Mouse (Mus musculus): ENCODE data around the gene Olfr510.
"Not testable (repeated sequence)": the region's sequence is repeated elsewhere in the genome, so short reads cannot be mapped to it uniquely, and the experiment has no call there.

Gene Olfr510

DNA sequence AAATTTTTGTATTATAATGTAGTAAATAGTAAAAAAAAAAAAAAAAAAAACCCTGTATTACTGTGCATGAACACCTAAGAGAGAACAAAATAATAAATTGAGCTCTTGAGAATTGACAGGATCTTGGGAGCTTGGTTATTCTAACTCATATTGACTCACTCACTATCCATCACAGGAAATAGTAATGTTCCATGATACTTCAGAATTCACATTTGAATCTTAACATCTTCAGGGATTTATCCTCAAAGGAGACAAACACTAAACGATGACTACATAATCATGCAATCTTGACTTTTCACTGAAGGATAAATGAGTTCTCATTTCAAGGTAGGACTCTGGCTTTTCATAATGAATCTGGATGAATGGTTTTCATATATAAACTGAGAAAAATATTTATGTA is at the start of gene Olfr510:
Olfr510 (plus strand) TSS at position 301 of the 400 bp plus-strand sequence.
- no peak for DNase-seq (ENCODE audit: low read depth, low spot score)

DNA sequence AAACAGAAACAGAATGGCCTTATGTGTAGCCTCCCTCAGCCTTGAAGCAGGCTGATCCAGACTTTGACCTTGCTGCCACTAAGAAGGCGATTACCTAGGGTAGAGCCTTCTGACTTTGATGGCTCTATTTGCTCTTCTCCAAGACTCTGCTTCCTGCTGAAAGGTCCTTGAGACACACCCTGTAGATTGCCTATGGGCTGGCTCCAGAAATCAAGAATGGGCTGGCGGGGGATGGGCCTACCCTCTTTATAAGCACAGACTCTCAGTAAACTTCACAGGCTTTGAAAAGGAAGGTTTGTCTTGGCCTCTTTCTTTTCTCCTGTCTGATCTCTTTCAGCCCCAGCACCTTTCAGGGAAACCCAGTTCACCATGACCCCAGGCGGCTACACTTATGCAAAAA is 49.4 kb upstream of the Olfr510 start:
- not testable (repeated sequence) for DNase-seq (ENCODE audit: low read depth, low spot score)

DNA sequence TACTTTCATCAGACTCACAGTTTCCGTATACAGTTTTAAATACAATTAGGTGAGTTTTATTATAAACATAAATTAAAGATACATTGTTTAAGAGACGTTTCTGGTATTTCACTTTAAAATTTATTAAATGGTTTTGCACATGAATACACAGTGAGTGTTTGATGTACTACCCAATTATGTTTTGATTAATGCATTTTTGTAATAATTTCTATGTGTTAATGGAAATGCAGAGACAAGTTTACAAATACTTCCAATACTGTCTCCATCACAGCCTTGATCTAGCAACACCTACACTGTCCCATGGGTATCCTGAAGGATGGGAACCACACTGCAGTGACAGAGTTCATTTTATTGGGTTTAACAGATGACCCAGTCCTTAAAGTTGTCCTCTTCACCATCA is 44.7 kb upstream of the Olfr510 start, which contains the start of gene Olfr507:
Olfr507 (plus strand) TSS at position 301 of the 400 bp plus-strand sequence.
- no peak for DNase-seq (ENCODE audit: low read depth, low spot score)

DNA sequence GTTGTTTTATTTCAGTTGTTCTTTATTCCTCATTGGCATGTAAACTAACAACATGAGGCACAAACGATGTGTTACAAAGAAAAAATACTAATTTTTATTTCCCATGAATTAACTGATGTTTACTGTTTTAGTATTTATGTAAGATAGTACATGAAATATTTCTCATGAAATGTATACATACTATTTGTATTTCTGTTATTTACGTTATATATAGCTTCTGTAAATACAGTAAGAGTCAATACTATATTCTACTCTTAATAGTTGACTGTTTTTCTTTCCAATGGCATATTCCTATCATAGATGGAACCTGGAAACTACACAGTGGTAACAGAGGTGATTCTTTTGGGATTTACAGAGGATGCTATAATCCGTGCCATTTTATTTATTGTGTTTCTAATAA is 36.5 kb upstream of the Olfr510 start, which contains the start of gene Olfr508:
Olfr508 (plus strand) TSS at position 301 of the 400 bp plus-strand sequence.
- no peak for DNase-seq (ENCODE audit: low read depth, low spot score)

DNA sequence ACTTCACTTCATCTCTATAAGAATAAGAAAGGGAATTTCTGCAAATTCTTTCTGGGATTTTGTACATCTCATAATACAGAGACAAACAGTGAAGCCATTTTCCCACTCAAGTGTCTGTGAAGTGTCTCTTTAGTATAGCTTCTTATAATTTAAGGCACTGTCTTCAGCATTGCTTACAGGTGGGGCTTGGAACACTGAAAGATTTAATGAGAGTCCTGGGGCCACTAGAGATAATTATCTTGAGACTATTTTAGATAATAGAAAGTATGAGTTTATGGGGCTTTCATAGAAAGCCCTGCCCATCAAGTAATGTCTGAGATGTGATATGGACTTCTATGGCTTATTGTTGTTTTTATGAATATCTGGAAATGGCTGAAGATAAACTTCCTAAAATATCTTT is 14.4 kb upstream of the Olfr510 start, which contains the start of gene Olfr509:
Olfr509 (minus strand) TSS at position 101 of the 400 bp plus-strand sequence.
- no peak for DNase-seq (ENCODE audit: low read depth, low spot score)

DNA sequence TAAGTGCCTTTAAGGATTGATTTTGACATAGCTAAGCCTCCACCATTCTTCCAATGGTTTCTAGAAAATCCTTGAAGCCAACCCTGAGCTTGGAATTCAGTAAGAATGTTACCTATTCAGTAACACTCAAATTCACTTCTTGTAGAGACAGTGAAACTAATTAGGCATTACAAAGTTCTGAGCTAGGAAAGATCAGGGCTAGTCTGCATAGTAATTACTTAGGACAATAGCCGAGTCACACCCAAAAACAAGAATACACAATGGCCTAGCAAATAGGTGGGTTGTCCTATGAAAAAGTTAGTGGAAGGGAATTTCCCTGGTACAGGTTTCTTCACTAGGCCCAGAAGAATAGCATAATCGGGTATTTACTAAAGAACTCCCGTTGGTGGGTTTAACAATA is 3.8 kb upstream of the Olfr510 start:
- DNase-seq (ENCODE audit: low read depth, low spot score), result no peak

DNA sequence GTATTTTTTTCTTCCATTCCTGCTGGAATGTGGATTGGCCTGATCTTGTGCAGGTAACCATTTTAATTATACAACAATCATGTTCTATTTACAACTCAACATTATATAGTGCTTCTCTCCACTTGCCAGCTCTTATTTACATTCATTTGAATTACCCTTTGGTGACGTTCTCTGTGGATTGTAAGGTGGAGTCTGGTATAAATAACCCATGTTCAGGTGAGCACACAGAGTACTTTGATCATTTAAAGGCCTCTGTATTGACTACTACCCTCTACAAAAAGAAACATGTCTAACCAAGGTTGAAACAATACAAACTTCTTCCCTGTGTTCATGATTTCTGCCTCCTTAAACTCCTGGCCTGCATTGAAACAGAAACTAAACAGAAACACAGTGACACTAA is 4.8 kb downstream of the Olfr510 start:
- no peak for DNase-seq (ENCODE audit: low read depth, low spot score)

DNA sequence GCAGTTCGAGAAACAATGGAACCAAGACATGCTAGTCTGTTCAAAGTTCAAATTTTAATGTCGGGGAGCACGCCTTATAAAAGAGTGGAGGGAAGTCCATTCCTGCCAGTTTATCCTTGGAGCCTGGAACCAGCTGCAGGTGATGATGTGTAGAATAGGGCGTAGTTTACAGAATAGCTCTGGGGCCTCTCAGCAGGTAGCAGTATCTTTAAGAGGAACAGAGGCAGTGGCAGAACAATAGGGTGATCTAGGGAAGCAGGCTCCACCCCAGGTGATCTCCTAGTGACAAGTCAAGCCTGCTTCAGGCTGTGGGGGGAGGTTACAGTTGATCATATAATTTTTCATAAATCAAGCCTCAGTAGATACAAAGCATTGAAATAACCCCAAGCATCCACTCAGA is 12.7 kb downstream of the Olfr510 start:
- no peak for DNase-seq (ENCODE audit: low read depth, low spot score)

DNA sequence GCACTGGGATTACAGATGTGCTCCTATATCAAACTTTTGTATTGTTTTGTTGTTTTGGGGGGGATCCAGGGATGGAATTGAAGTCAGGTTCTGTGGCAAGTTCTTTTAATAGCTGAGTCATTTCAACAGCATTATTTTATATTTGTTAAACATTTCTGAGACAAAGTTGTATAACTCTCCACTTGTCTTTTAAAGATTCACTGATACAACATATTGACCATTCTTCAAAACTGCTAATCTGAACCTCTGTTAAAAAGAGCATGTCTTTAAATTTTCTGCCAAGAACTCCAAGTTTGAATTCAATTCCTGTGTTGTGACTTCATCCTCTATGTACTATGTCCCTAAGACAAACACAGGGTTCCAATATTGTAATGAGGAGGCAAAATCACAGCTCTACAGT is 46.8 kb downstream of the Olfr510 start, which contains the start of gene Olfr512:
Olfr512 (plus strand) TSS at position 301 of the 400 bp plus-strand sequence.
- DNase-seq (ENCODE audit: low read depth, low spot score), result no peak
